Mouse (Mus musculus): ENCODE measurements around the gene Ndufaf4. TPM values are rescaled to one million over a fixed set of nuclear protein-coding genes. Genes with fewer than 3 reads are reported as not detected.
"Not testable (repeated sequence)": the region's sequence is repeated elsewhere in the genome, so short reads cannot be mapped to it uniquely, and the experiment has no call there.

Gene Ndufaf4
- 75.6 and 80.2 TPM in 2 replicates for polyA plus RNA-seq (2014; fragmentation: Nextera tagmentation; extraction: Ambion mirVana)

GRCm38 (mm10) chr4:24897851-24898515 lies at the start of gene Ndufaf4:
TSS of gene Ndufaf4 (plus strand) at chr4:24898083.
- H3K36me3 ChIP-seq (ENCODE audit: control insufficient read depth, insufficient read depth, low read length), result peaks cover 25% of the 10 kb centered on the region
- peak; percentile 99 for ATAC-seq (ENCODE audit: insufficient number of reproducible peaks, insufficient read depth, low FRiP score, low read depth)
- H3K9me3 ChIP-seq (ENCODE audit: control insufficient read depth, low read length), result no peaks in the 10 kb centered on the region
- 0% methylated on average over 57 of the region's 58 CpGs for WGBS
- H3K4me2 ChIP-seq (ENCODE audit: low read length), result peak within 1 kb of the TSS; percentile 96
- H3K4me3 ChIP-seq (ENCODE audit: control insufficient read depth in 1 of 2, insufficient read depth in 1 of 2, low read depth in 1 of 2, low read length in 2 of 2), result peak within 1 kb of the TSS; percentile 87 to 96
- H3K27me3 ChIP-seq (ENCODE audit: control insufficient read depth, insufficient read depth, low read length), result no peaks in the 10 kb centered on the region
- H3K27ac ChIP-seq (replicated peaks in 1 of 2; ENCODE audit: control insufficient read depth in 1 of 2, insufficient read depth in 1 of 2, low read depth in 2 of 2, low read length in 2 of 2), result peak within 1 kb of the TSS; percentile 58 to 76
- H3K9ac ChIP-seq (ENCODE audit: low read length), result peak within 1 kb of the TSS; percentile 94
- H3K4me1 ChIP-seq (ENCODE audit: control insufficient read depth in 2 of 2, insufficient read depth in 2 of 2, low read length in 2 of 2), result peaks cover 2 to 5% of the 10 kb centered on the region in 2 experiments; a peak in 2 of 4 replicates

- Histone ChIP-seq H3K36me3 (ENCODE audit: control insufficient read depth, insufficient read depth, low read length) (no peaks in the 10 kb centered on the region), H3K9me3 (ENCODE audit: control insufficient read depth, low read length) (no peaks in the 10 kb centered on the region), H3K27me3 (ENCODE audit: control insufficient read depth, insufficient read depth, low read length) (no peaks in the 10 kb centered on the region), H3K9ac (ENCODE audit: low read length) (peak within 1 kb of the TSS; percentile 79), H3K4me1 (ENCODE audit: control insufficient read depth in 2 of 2, insufficient read depth in 2 of 2, low read length in 2 of 2) (no peaks in the 10 kb centered on the region), H3K4me3 (ENCODE audit: control insufficient read depth in 1 of 2, insufficient read depth in 1 of 2, low read depth in 1 of 2, low read length in 2 of 2) (peak within 1 kb of the TSS; percentile 66 to 75), H3K27ac (replicated peaks in 1 of 2; ENCODE audit: control insufficient read depth in 1 of 2, insufficient read depth in 1 of 2, low read depth in 2 of 2, low read length in 2 of 2) (peak within 1 kb of the TSS; percentile 42 to 65), H3K4me2 (ENCODE audit: low read length) (peak within 1 kb of the TSS; percentile 90)
- 1% methylated on average over 56 of the region's 63 CpGs for WGBS
- peak; percentile 85 for ATAC-seq (ENCODE audit: insufficient number of reproducible peaks, insufficient read depth, low FRiP score, low read depth)
Observed at GRCm38 (mm10) chr4:24850401-24851325, 47.2 kb upstream of the Ndufaf4 start, which contains the start of gene Klhl32. TSS of gene Klhl32 (minus strand) at chr4:24851124.

- 41% methylated on average over 6 of the region's 6 CpGs for WGBS
- H3K4me1 ChIP-seq (ENCODE audit: control insufficient read depth in 2 of 2, insufficient read depth in 2 of 2, low read length in 2 of 2), result 0 out of 4 replicates have a peak, but pooled peaks cover 0 to 2% of the 10 kb centered on the region in 2 experiments
- H3K4me3 ChIP-seq (ENCODE audit: control insufficient read depth in 1 of 2, insufficient read depth in 1 of 2, low read depth in 1 of 2, low read length in 2 of 2), result no peak overlapping the region
- no peak overlapping the region for H3K9ac ChIP-seq (ENCODE audit: low read length)
- no peak for ATAC-seq (ENCODE audit: insufficient number of reproducible peaks, insufficient read depth, low FRiP score, low read depth)
- H3K36me3 ChIP-seq (ENCODE audit: control insufficient read depth, insufficient read depth, low read length), result no peaks in the 10 kb centered on the region
- no peak overlapping the region for H3K27ac ChIP-seq (replicated peaks in 1 of 2; ENCODE audit: control insufficient read depth in 1 of 2, insufficient read depth in 1 of 2, low read depth in 2 of 2, low read length in 2 of 2)
- no peaks in the 10 kb centered on the region for H3K27me3 ChIP-seq (ENCODE audit: control insufficient read depth, insufficient read depth, low read length)
- H3K9me3 ChIP-seq (ENCODE audit: control insufficient read depth, low read length), result no peaks in the 10 kb centered on the region
- no peak overlapping the region for H3K4me2 ChIP-seq (ENCODE audit: low read length)
Observed at GRCm38 (mm10) chr4:24865691-24866090, 32.2 kb upstream of the Ndufaf4 start.

GRCm38 (mm10) chr4:24869230-24869629 lies 28.7 kb upstream of the Ndufaf4 start:
- Histone ChIP-seq H3K27ac (replicated peaks in 1 of 2; ENCODE audit: control insufficient read depth in 1 of 2, insufficient read depth in 1 of 2, low read depth in 2 of 2, low read length in 2 of 2) (no peak overlapping the region), H3K36me3 (ENCODE audit: control insufficient read depth, insufficient read depth, low read length) (no peaks in the 10 kb centered on the region), H3K4me1 (ENCODE audit: control insufficient read depth in 2 of 2, insufficient read depth in 2 of 2, low read length in 2 of 2) (no peaks in the 10 kb centered on the region), H3K4me2 (ENCODE audit: low read length) (no peak overlapping the region), H3K27me3 (ENCODE audit: control insufficient read depth, insufficient read depth, low read length) (no peaks in the 10 kb centered on the region), H3K9ac (ENCODE audit: low read length) (no peak overlapping the region), H3K4me3 (ENCODE audit: control insufficient read depth in 1 of 2, insufficient read depth in 1 of 2, low read depth in 1 of 2, low read length in 2 of 2) (no peak overlapping the region), H3K9me3 (ENCODE audit: control insufficient read depth, low read length) (no peaks in the 10 kb centered on the region)
- WGBS, result 57% methylated on average over 4 of the region's 4 CpGs
- ATAC-seq (ENCODE audit: insufficient number of reproducible peaks, insufficient read depth, low FRiP score, low read depth), result no peak

GRCm38 (mm10) chr4:24889386-24889785 lies 8.5 kb upstream of the Ndufaf4 start:
- not testable (repeated sequence) for ATAC-seq (ENCODE audit: insufficient number of reproducible peaks, insufficient read depth, low FRiP score, low read depth); H3K27ac ChIP-seq (replicated peaks in 1 of 2; ENCODE audit: control insufficient read depth in 1 of 2, insufficient read depth in 1 of 2, low read depth in 2 of 2, low read length in 2 of 2); H3K4me3 ChIP-seq (ENCODE audit: control insufficient read depth in 1 of 2, insufficient read depth in 1 of 2, low read depth in 1 of 2, low read length in 2 of 2); H3K27me3 ChIP-seq (ENCODE audit: control insufficient read depth, insufficient read depth, low read length); H3K9ac ChIP-seq (ENCODE audit: low read length); H3K9me3 ChIP-seq (ENCODE audit: control insufficient read depth, low read length); H3K4me2 ChIP-seq (ENCODE audit: low read length); H3K36me3 ChIP-seq (ENCODE audit: control insufficient read depth, insufficient read depth, low read length); H3K4me1 ChIP-seq (ENCODE audit: control insufficient read depth in 2 of 2, insufficient read depth in 2 of 2, low read length in 2 of 2)
- 51% methylated on average over 2 of the region's 2 CpGs for WGBS

- H3K4me2 ChIP-seq (ENCODE audit: low read length); H3K4me3 ChIP-seq (ENCODE audit: control insufficient read depth in 1 of 2, insufficient read depth in 1 of 2, low read depth in 1 of 2, low read length in 2 of 2); H3K27ac ChIP-seq (replicated peaks in 1 of 2; ENCODE audit: control insufficient read depth in 1 of 2, insufficient read depth in 1 of 2, low read depth in 2 of 2, low read length in 2 of 2); H3K9me3 ChIP-seq (ENCODE audit: control insufficient read depth, low read length); ATAC-seq (ENCODE audit: insufficient number of reproducible peaks, insufficient read depth, low FRiP score, low read depth); H3K9ac ChIP-seq (ENCODE audit: low read length); H3K4me1 ChIP-seq (ENCODE audit: control insufficient read depth in 2 of 2, insufficient read depth in 2 of 2, low read length in 2 of 2); H3K36me3 ChIP-seq (ENCODE audit: control insufficient read depth, insufficient read depth, low read length); H3K27me3 ChIP-seq (ENCODE audit: control insufficient read depth, insufficient read depth, low read length): not testable (repeated sequence)
- 65% methylated on average over 2 of the region's 2 CpGs for WGBS
Observed at GRCm38 (mm10) chr4:24892293-24892692, 5.6 kb upstream of the Ndufaf4 start.

GRCm38 (mm10) chr4:24894625-24895024 lies 3.3 kb upstream of the Ndufaf4 start:
- no peak for ATAC-seq (ENCODE audit: insufficient number of reproducible peaks, insufficient read depth, low FRiP score, low read depth)
- Histone ChIP-seq H3K27me3 (ENCODE audit: control insufficient read depth, insufficient read depth, low read length) (no peaks in the 10 kb centered on the region), H3K9ac (ENCODE audit: low read length) (no peak overlapping the region), H3K27ac (replicated peaks in 1 of 2; ENCODE audit: control insufficient read depth in 1 of 2, insufficient read depth in 1 of 2, low read depth in 2 of 2, low read length in 2 of 2) (no peak overlapping the region), H3K36me3 (ENCODE audit: control insufficient read depth, insufficient read depth, low read length) (no peaks in the 10 kb centered on the region), H3K4me2 (ENCODE audit: low read length) (no peak overlapping the region), H3K4me3 (ENCODE audit: control insufficient read depth in 1 of 2, insufficient read depth in 1 of 2, low read depth in 1 of 2, low read length in 2 of 2) (no peak overlapping the region), H3K4me1 (ENCODE audit: control insufficient read depth in 2 of 2, insufficient read depth in 2 of 2, low read length in 2 of 2) (peaks cover 2 to 5% of the 10 kb centered on the region in 2 experiments; a peak in 2 of 4 replicates), H3K9me3 (ENCODE audit: control insufficient read depth, low read length) (peaks cover 3% of the 10 kb centered on the region; the same call in 1 of the 2 replicates)
- WGBS, result 69% methylated on average over 4 of the region's 4 CpGs
